Mouse (Mus musculus) cerebellum, adult 18-20 months (tissue): ENCODE measurements around the gene Akap8.

Source experiments
- DNase-seq, 2 experiments: peaks; one replicate each; pipeline ENCODE4 v3.0.0; 2021

Gene Akap8

DNA sequence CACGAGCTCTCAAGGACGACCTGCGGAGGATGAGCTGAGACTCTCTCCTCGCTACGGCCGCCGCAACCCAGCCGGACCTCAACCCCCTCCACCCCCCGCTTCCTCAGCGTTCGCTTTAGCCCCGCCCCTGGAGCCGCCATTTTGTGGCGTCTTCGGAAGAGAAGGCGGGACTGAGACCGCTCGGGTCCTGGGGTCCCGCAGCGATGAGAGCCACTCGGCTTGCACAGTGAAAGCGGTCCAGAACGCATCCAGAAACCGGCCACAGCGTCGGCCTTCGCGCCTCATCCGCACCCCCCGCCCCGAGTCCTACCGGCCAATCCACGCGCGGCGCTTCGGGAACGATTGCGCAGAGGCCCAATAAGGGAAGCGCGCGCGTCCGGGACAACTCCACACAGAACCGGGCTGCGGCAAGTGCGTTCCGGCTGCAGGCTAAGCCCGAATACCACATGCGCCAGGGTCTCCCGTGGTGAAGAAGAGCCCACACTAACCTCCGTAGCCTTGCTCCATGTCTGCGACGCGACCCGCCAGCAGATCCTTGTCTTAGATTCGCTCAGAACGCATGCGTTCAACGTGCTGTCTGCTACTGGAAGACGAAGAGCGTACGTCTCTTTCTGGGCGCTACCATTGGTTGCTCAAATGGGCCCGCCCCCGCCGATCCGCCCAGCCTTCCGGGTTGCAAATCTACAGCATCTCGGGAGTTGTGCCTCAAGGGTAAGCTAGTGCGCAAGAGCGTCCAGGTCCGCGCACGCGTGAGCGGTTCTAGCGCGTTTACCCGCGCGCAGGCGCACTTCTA, at the start of gene Akap8:
Akap8 (minus strand) TSS at position 642 of the 793 bp plus-strand sequence.
- peak; percentile 97 to 99 for DNase-seq

- DNase-seq = no peak
Observed at GRCm38 (mm10) chr17:32368991-32369578, 48.0 kb upstream of the Akap8 start.

DNA sequence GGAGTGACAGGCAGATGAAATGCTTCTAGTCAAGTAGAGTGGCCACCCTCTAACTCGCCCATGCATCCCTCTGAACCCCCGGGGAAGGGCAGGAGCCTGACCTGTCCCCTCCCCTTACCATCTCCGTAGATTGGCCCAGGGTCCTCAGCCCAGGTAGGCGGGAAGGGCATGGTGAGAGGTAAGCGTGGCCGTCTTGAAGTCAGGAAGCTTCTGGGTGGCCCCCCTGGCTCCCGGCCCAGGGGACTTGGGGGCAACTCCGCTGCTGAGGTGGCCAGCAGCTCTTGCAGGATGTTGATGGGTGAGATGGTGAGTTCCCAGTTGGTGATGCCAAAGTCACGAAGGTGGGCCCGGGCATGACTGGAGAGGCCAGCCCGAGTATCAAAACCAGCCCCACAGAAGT, 46.7 kb upstream of the Akap8 start:
- DNase-seq = no peak

GRCm38 (mm10) chr17:32365296-32365695, 44.3 kb upstream of the Akap8 start:
- DNase-seq = no peak

- DNase-seq = no peak
Observed at GRCm38 (mm10) chr17:32364850-32365249, 43.8 kb upstream of the Akap8 start.

DNA sequence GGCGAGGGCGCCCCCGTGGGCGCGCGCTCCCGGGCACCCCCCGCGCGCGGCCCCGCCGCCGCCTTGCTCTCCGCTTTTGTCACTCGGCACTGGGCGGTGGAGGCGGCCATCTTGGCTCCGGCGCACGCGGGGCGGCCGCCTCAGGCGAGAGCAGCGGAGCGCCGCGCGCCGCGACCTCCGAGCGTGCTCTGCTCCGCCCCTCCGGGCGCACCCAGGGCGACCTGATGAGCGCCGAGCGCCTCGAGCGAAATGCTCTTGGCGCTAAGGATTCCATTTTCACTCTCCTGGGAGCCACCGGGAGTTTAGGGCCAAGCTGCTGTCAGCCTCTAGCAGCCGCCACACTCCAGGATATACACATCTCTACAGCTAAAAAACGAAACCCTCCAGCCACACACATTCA, 43.3 kb upstream of the Akap8 start:
- DNase-seq = peak; percentile 86 to 92

DNA sequence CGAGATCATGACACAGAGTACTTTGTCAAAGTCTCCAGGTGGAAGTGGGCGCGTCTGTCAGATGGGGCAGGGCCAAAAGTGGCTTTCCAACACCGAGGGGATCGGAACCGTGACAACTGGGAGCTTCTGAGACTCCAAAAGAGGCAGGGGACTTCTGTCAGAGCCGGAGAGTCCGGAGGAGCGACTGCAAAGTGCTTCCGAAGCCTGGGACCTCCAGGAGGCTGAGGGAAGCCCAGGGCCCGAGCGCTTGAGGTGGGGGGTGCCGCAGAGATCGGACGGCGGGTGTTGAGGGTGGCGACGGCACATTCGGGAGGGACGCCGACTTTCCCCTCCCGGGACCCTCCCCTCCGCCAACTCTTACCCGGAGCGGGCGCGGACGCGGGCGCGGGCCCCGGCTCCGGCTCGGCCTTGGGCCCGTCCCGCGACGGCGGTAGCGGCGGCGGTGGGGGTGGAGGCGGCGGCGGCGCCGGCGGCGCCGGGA, 42.8 kb upstream of the Akap8 start:
- DNase-seq = no peak

GRCm38 (mm10) chr17:32362686-32363085, 41.6 kb upstream of the Akap8 start:
- DNase-seq = no peak

GRCm38 (mm10) chr17:32359928-32360327, 38.9 kb upstream of the Akap8 start:
- DNase-seq = no peak

DNA sequence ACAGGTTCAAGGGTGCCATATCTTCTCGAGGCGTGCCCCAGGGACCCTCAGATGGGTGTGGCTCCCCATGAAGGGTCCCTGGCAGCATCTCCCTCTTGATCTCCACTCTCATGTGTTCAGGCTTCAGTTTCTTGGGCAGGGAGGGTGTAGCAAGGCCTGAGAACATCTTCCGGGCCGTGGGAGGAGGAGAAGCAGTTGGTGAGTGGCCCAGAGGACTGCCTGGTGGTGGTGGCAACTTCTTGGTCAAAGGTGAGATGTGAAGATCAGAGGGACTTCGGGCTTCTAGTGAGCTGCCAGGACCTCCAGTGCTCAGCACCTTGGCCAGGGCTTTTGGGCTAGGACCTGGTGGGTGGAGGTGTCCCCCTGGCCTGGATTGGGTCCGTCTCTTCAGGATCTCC, 37.9 kb upstream of the Akap8 start:
- no peak for DNase-seq

GRCm38 (mm10) chr17:32358192-32358942, 37.3 kb upstream of the Akap8 start:
- DNase-seq = no peak

- DNase-seq = no peak
Observed at GRCm38 (mm10) chr17:32356766-32357760, 36.0 kb upstream of the Akap8 start.

GRCm38 (mm10) chr17:32356281-32356680, 35.2 kb upstream of the Akap8 start:
- no peak for DNase-seq

DNA sequence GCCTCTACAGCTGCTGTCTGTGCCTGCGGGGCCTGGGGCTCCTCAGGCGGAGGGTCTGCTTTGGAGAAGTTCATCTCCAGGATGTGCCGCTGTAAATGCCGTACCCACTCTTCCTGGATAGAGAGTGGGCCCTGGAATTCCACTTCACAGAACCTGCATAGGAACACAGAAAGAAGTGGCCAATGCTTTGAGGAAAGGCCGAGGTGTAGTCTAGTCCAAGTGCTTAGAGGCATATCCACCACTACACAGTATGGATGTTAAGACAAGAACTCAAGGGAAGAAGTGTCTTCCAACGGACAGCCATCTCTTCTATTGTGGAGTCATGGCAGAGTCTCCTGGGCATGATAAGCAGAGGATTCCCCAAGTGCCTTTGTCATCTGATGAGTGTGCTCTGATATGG, 34.0 kb upstream of the Akap8 start:
- no peak for DNase-seq

DNA sequence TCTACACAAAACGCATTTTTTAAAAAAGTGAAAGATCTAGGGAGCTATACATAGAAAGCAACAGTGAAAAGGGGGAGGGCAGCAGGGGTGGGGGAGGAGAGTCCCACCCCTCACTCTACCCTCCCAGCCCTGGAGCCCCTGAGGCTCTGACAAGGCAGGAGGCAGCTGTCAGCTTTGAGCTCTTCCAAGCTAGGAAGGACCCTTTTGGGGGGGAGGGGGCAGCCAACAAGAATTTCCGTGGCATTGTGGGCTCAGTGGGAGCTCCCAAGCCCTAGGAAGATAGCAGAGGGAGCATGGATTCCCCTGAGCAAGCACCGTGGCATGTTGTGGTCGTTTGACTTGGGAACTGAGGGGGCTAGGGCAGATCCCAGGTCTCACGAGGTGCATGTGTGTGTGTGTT, 33.2 kb upstream of the Akap8 start:
- no peak for DNase-seq

DNA sequence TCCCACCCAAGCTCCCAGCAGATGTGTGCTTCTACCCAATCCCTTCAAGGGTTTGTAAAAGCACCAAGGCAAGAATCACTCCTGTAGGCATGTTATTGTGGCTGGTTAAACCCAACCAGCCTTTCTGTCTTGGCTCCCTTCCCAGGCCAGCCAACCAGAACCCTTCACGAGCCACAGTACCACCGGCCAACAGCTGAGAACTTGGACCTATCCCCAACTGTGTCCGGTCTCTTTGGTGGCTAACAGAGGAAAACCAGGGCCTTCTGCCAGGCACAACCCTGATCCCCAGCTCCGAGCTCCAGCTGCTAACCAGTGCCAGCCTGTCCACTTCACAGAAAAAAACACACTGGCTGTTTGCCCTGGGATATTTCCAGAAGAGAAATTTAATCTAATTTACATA, 32.7 kb upstream of the Akap8 start:
- peak; percentile 73 to 76 for DNase-seq

DNA sequence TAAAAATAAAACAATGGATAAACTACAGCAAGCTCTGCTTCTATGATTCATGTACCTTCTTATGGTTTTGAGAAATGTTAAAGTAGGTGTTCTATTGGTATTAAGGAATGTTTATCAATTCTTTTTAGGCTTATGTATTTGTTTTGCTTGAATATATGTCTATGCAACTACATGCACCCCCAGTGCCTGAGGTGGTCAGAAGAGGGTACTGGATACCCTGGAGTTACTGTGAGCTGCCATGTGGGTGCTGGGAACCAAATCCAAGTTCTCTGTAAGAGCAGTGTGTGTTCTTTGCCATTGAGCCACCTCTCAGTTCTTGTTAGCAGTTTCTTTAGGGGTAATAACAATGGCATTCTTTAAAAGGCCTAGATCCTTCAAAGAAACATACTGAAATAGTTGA, 30.7 kb upstream of the Akap8 start:
- DNase-seq = no peak

- no peak for DNase-seq
Observed at GRCm38 (mm10) chr17:32351269-32351668, 30.2 kb upstream of the Akap8 start.

DNA sequence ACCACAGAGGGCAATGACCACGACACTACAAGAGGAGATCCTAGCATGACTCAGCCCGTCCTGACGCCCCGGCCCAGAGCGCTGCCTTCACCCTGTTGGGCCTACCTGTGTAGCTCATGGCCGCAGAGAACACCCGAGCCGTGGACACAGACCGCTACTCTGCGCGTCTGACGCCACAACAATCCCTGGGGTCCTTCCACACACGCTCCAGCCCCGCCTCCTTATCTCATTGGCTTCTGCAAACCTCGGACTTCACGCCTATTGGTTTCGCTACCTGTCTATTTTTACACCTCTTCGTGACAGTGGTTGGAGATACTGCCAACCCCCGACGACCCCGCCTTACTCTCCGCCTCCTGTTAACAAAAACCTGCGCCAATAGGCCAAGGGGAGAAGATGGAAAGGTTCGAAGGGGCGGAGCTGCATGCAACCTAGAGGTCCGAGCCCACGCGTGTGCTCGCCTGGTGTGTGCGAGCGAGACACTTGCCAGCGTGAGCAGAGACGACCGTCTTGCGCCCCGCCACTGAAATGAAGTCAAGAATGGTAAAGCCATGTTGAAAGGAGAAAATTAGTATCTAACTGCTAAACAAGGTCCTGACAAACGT, 29.4 kb upstream of the Akap8 start, which contains the start of gene Akap8l:
Akap8l (minus strand) TSS at position 226 of the 602 bp plus-strand sequence.
- peak; percentile 95 to 99 for DNase-seq

- no peak for DNase-seq
Observed at GRCm38 (mm10) chr17:32349851-32350381, 28.9 kb upstream of the Akap8 start.

DNA sequence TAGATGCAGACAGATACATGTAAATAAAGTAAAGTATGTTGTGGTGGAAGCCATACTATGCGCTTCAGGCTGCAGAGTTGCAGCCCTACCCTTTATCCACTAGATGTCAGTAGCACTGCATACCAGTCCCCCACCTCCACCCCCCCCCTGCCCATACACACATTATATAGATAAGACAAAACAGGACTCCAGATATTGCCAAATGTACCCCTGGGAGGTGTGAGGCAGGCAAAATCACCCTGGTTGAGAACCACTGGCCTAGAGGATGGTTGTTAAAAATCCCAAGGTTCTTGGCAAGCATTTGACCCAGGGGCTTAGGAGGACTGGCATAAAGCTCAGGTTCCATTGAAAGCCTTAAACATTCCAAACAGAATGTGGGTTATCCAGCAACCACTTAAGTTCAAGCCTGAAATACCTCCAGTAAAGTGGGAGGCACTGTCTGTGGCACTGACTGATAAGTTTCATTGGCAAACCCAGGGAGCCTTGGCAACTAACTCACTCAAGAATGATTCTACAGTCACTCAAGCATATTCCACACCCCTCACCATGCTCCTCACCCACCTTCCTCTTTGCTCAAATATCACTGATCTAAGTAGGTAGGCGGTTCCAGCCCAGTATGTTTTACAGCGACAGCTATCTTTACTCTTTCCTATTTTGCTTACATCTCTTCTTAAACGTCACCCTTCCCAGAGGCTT, 28.1 kb upstream of the Akap8 start:
- peak; percentile 42 to 58 for DNase-seq
